Mouse (Mus musculus) liver, embryonic 11.5 days (tissue): ENCODE data around the gene Tex45. TPM values are rescaled to one million over a fixed set of nuclear protein-coding genes. Genes with fewer than 3 reads are reported as not detected.

Experiments
- ATAC-seq: fragments of 200-750 bp; cut with Nextera tagmentation; replicated peaks from 2 replicates; pipeline ENCODE4 v1.8.0; 2017; ENCODE audit warnings: moderate number of reproducible peaks, mild to moderate bottlenecking, moderate TSS enrichment, moderate library complexity; ENCODE audit not compliant: low FRiP score
- DNase-seq: peaks from one replicate; pipeline ENCODE4 v3.0.0-alpha.2; 2017; ENCODE audit warnings: low spot score
- H3K27ac ChIP-seq: fragments of 300-500 bp; sonication (generic); 2 replicates; pipeline ENCODE4 v1.5.1; 2014; ENCODE audit warnings: mild to moderate bottlenecking, low read depth, low read length, control low read depth
- H3K27me3 ChIP-seq: fragments of 300-500 bp; sonication (generic); replicated peaks from 2 replicates; pipeline ENCODE4 v1.6.1; 2014; ENCODE audit warnings: low read length, mixed read lengths; ENCODE audit not compliant: control insufficient read depth, insufficient read depth
- H3K36me3 ChIP-seq: fragments of 300-500 bp; sonication (generic); 2 replicates; pipeline ENCODE4 v1.6.1; 2014; ENCODE audit warnings: mild to moderate bottlenecking, low read length, moderate library complexity, mixed read lengths; ENCODE audit not compliant: control insufficient read depth, insufficient read depth
- H3K4me1 ChIP-seq: fragments of 300-500 bp; sonication (generic); replicated peaks from 2 replicates; pipeline ENCODE4 v1.6.1; 2014; ENCODE audit warnings: low read length, mixed read lengths; ENCODE audit not compliant: control insufficient read depth, insufficient read depth
- H3K4me2 ChIP-seq: fragments of 300-500 bp; sonication (generic); 2 replicates; pipeline ENCODE4 v1.6.1; 2014; ENCODE audit warnings: mild to moderate bottlenecking, control low read depth, moderate library complexity
- H3K4me3 ChIP-seq: fragments of 300-500 bp; sonication (generic); 2 replicates; pipeline ENCODE4 v1.5.1; 2014; ENCODE audit warnings: low read depth, low read length, control low read depth
- H3K9ac ChIP-seq: fragments of 300-500 bp; sonication (generic); 2 replicates; pipeline ENCODE4 v1.6.1; 2014; ENCODE audit warnings: low read depth, low read length, control low read depth
- H3K9me3 ChIP-seq: fragments of 300-500 bp; sonication (generic); 2 replicates; pipeline ENCODE4 v1.6.1; 2016; ENCODE audit warnings: low read length, inconsistent platforms, mixed read lengths; ENCODE audit not compliant: control insufficient read depth
- WGBS: fragments of 180-500 bp; shearing (Covaris S2); extraction: QIAGEN DNeasy Blood & Tissue Kit; methylation state at CpG from one replicate; pipeline ENCODE4 v1.1.7; 2014; 5-methylcytosine and 5-hydroxymethylcytosine counted together
- polyA plus RNA-seq: library from polyadenylated mRNA; unstranded; fragments of >200 nt; fragmentation: Nextera tagmentation; extraction: Ambion mirVana; gene quantifications from 2 replicates; pipeline ENCODE4 v1.2.1, GENCODE M21; 2014

Tex45 gene
- polyA plus RNA-seq, 1 experiment from 2014 or later, result not detected

DNA sequence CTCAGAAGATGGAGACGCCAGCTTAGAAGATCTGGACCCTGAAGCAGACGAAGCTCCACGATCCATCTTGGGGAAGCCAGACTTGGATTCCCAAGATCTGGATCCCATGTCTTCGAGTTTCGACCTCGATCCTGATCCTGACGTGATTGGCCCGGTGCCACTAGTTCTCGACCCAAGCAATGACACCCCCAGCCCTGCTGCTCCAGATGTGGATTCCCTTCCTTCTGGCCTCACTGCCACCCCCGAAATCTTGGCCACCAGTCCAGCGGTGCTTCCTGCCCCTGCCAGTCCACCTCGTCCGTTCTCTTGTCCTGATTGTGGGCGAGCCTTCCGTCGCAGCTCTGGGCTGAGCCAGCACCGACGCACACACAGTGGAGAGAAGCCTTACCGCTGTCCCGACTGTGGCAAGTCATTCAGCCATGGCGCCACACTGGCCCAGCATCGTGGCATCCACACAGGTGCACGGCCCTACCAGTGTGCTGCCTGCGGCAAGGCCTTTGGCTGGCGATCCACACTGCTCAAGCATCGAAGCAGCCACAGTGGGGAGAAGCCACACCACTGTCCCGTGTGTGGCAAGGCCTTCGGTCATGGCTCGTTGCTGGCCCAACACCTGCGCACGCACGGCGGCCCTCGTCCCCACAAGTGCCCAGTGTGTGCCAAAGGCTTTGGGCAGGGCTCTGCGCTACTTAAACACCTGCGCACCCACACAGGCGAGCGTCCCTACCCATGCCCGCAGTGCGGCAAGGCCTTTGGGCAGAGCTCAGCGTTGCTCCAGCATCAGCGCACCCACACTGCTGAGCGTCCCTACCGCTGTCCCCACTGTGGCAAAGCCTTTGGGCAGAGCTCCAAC is 25.1 kb downstream of the Tex45 start:
- Histone ChIP-seq H3K4me1 (peaks cover 13% of the 10 kb centered on the region), H3K27me3 (no peaks in the 10 kb centered on the region), H3K36me3 (peaks cover 13% of the 10 kb centered on the region), H3K9ac (no peak overlapping the region), H3K4me2 (no peak overlapping the region), H3K9me3 (peaks cover 2% of the 10 kb centered on the region; the same call in 1 of the 2 replicates), H3K27ac (no peak overlapping the region), H3K4me3 (no peak overlapping the region)
- ATAC-seq, result no peak
- WGBS, result 93% methylated on average over 44 of the region's 44 CpGs
- no peak for DNase-seq

GRCm38 (mm10) chr8:3496428-3496748 is 25.7 kb downstream of the Tex45 start:
- 87% methylated on average over 15 of the region's 15 CpGs for WGBS

GRCm38 (mm10) chr8:3498583-3498982 is 27.9 kb downstream of the Tex45 start:
- Histone ChIP-seq H3K36me3 (peaks cover 13% of the 10 kb centered on the region), H3K9ac (no peak overlapping the region), H3K27me3 (no peaks in the 10 kb centered on the region), H3K27ac (no peak overlapping the region), H3K4me2 (no peak overlapping the region), H3K4me1 (peaks cover 15% of the 10 kb centered on the region), H3K4me3 (no peak overlapping the region), H3K9me3 (peaks cover 2% of the 10 kb centered on the region; the same call in 1 of the 2 replicates)
- 91% methylated on average over 3 of the region's 3 CpGs for WGBS
- ATAC-seq (no peak), DNase-seq (no peak)

More at GRCm38 (mm10) chr8:3496428-3496748, 25.7 kb downstream of the Tex45 start:
- Histone ChIP-seq H3K9me3 (peaks cover 2% of the 10 kb centered on the region; the same call in 1 of the 2 replicates), H3K27ac (no peak overlapping the region), H3K4me3 (no peak overlapping the region), H3K36me3 (peaks cover 13% of the 10 kb centered on the region), H3K4me2 (no peak overlapping the region), H3K9ac (no peak overlapping the region), H3K27me3 (no peaks in the 10 kb centered on the region), H3K4me1 (peaks cover 16% of the 10 kb centered on the region)
- ATAC-seq, result no peak
- no peak for DNase-seq

DNA sequence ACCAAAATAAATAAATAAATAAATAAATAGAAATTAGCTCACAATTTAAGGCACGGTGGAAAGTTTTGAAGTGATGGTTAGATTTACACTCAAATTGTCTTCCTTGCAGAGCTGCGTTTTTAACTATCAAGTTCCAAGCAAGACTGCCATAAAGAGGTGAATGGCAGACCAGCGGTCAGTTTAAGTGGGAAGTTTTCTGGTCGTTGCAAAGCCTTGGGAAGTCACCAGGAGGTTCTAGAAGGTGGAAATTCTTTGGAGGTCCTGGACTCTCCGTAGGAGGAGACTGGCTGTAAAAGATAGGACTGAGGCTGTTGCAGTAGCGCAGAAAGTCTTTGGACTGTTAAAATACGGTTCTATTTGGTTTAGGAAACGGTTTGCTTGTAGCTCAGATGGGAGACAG is 29.1 kb downstream of the Tex45 start:
- no peak; the same call in 1 of the 2 replicates for ATAC-seq

DNA sequence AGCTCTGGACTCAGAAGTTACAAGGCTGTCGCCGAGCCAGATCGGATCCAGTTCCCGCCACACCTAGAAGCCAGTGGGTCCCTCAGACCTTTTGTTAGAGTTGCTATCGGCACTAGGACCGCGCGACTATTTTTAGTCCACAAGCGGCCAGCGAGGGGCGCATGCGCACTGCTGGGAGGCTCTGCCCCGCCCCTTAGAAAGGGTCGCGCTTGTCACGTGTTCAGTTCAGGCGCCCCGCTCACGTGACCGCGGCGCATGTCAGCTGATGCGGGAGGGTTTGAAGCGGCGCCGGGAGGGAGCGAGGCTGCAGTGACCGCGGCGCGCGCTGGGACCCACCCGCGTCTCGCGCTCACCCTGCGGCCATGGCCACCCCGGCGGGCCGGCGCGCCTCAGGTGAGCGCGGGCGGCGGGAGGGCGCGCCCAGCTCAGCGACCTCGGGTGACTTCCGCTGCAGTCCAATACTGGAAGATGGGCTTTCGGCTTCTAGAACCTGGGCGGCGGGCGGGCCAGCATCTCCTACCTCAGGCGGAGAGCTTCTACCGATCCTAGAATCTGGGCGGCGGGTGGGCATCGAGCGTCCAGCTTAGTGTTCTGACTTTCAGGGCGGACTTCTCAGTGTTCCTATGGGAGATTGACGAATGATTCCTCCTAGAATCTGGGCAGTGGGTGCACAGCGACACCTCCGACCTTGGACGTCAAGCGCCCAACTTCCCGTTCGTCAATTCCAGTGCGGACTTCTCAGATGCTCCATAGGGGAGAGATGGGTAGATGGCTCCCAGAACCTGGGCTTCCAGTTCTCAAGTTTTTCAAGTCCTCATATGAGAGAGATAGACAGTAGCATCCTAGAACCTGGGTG is 29.8 kb downstream of the Tex45 start, which contains the start of gene Mcoln1:
Mcoln1 (plus strand) TSS at position 223 of the 856 bp plus-strand sequence.
- Histone ChIP-seq H3K27me3 (no peaks in the 10 kb centered on the region), H3K9me3 (peaks cover 2% of the 10 kb centered on the region; the same call in 1 of the 2 replicates), H3K9ac (peak within 1 kb of the TSS; percentile 85), H3K27ac (peak within 1 kb of the TSS; percentile 95), H3K4me1 (peaks cover 3% of the 10 kb centered on the region), H3K4me3 (peak within 1 kb of the TSS; percentile 73), H3K4me2 (peak within 1 kb of the TSS; percentile 93), H3K36me3 (peaks cover 11% of the 10 kb centered on the region)
- peak; percentile 89 for ATAC-seq
- under 1% methylated on average over 70 of the region's 70 CpGs for WGBS
- DNase-seq, result peak; percentile 97

More for the DNA sequence above, 29.1 kb downstream of the Tex45 start:
- no peak for DNase-seq
- Histone ChIP-seq H3K9ac (peak overlapping the region; percentile 85), H3K9me3 (peaks cover 2% of the 10 kb centered on the region; the same call in 1 of the 2 replicates), H3K27ac (peak overlapping the region; percentile 95), H3K36me3 (peaks cover 13% of the 10 kb centered on the region), H3K4me2 (peak overlapping the region; percentile 93), H3K27me3 (no peaks in the 10 kb centered on the region), H3K4me1 (peaks cover 4% of the 10 kb centered on the region), H3K4me3 (peak overlapping the region; percentile 73)
- WGBS, result 5% methylated on average over 8 of the region's 8 CpGs

GRCm38 (mm10) chr8:3502217-3502616 is 31.6 kb downstream of the Tex45 start:
- no peak overlapping the region for H3K9ac ChIP-seq
- no peak overlapping the region for H3K4me2 ChIP-seq
- peaks cover 7% of the 10 kb centered on the region for H3K36me3 ChIP-seq
- no peaks in the 10 kb centered on the region for H3K27me3 ChIP-seq
- DNase-seq (no peak), ATAC-seq (no peak)
- H3K4me3 ChIP-seq, result no peak overlapping the region
- H3K27ac ChIP-seq, result no peak overlapping the region
- no peaks in the 10 kb centered on the region for H3K9me3 ChIP-seq
- 67% methylated on average over 4 of the region's 4 CpGs for WGBS
- H3K4me1 ChIP-seq, result peaks cover 3% of the 10 kb centered on the region

DNA sequence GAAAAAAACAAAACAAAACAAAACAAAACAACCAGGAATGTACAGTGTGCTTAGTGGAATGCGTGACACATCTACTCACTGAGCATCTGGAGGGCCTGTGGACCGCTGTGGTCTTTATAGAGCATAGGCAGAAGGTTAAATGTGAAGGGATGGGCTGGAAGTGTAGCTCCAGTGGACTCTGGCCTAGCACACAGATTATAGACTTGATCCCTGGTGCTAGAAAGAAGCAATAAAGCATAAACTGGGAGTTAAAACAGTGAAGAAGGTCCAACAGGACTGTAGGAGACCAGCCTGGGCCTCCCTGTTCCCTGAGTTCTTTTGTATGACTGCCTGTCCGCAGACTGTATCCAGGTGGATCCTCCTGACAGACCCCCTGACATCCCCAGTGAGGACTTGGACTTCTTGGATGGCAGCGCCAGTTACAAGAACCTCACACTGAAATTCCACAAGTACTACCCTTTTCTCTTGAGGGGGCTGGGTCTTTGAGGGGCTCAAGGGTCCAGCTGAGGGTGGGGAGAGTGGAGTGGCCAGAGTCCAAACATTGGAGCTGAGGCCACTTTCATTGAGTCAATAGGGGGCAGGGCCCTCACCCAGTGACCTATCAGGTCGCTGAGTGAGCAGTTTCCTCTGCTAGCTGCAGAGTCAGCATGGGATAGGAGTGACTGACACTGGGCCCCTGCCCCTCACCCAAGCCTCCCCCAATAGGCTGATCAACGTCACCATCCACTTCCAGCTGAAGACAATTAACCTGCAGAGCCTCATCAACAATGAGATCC is 37.5 kb downstream of the Tex45 start:
- Histone ChIP-seq H3K9ac (no peak overlapping the region), H3K4me3 (no peak overlapping the region), H3K27me3 (no peaks in the 10 kb centered on the region), H3K36me3 (peaks cover 18% of the 10 kb centered on the region), H3K27ac (no peak overlapping the region), H3K9me3 (no peaks in the 10 kb centered on the region), H3K4me1 (no peaks in the 10 kb centered on the region), H3K4me2 (no peak overlapping the region)
- DNase-seq, result no peak
- 75% methylated on average over 6 of the region's 6 CpGs for WGBS
- peak; percentile 50 for ATAC-seq

- H3K4me2 ChIP-seq, result peak overlapping the region; percentile 99
- H3K36me3 ChIP-seq, result peaks cover 12% of the 10 kb centered on the region; the same call in 1 of the 2 replicates
- H3K27me3 ChIP-seq, result no peaks in the 10 kb centered on the region
- peak overlapping the region; percentile 73 for H3K9ac ChIP-seq
- 39% methylated on average over 13 of the region's 13 CpGs for WGBS
- peak overlapping the region; percentile 82 for H3K4me3 ChIP-seq
- peaks cover 9% of the 10 kb centered on the region for H3K4me1 ChIP-seq
- ATAC-seq, result no peak
- no peaks in the 10 kb centered on the region for H3K9me3 ChIP-seq
- H3K27ac ChIP-seq, result peak overlapping the region; percentile 67
- DNase-seq, result no peak
Observed at GRCm38 (mm10) chr8:3514681-3515247, 44.1 kb downstream of the Tex45 start.
